8 mouse cellular contexts compared by ENCODE assay signal in genomic region chr10:91167352-91167751, GRCm38 (mm10). TPM values are rescaled to one million over a fixed set of nuclear protein-coding genes. Genes with fewer than 3 reads are reported as not detected.
DNase-seq lines count a peak whose midpoint lies in the region; ATAC-seq and TF ChIP-seq lines count a peak whose summit lies in the region.

No protein-coding gene starts in this region.

- peaks cover 24% of the 10 kb centered on the region for H3K36me3 ChIP-seq in kidney, embryonic 16.5 days (ENCODE audit: insufficient read depth, low read length)
- H3K36me3 ChIP-seq in hindbrain, embryonic 16.5 days (ENCODE audit: control insufficient read depth, insufficient read depth, low read length): peaks cover 12% of the 10 kb centered on the region
- H3K36me3 ChIP-seq in midbrain, embryonic 15.5 days (replicated peaks): peaks cover 10% of the 10 kb centered on the region

- H3K9me3 ChIP-seq in kidney, embryonic 16.5 days (ENCODE audit: low read length): no peaks in the 10 kb centered on the region
- no peaks in the 10 kb centered on the region for H3K9me3 ChIP-seq in hindbrain, embryonic 16.5 days (ENCODE audit: control insufficient read depth, low read length)
- H3K9me3 ChIP-seq in midbrain, embryonic 15.5 days: no peaks in the 10 kb centered on the region

- H3K4me2 ChIP-seq in kidney, embryonic 16.5 days (replicated peaks; ENCODE audit: low read depth, low read length): peak overlapping the region; percentile 68
- H3K4me2 ChIP-seq in hindbrain, embryonic 16.5 days (ENCODE audit: low read length): peak overlapping the region; percentile 32; the same call in 1 of the 2 replicates
- peak overlapping the region; percentile 2; the same call in 1 of the 2 replicates for H3K4me2 ChIP-seq in midbrain, embryonic 15.5 days

- peak overlapping the region; percentile 69 for H3K27ac ChIP-seq in kidney, embryonic 16.5 days (ENCODE audit: low read length)
- no peak overlapping the region; the same call in 1 of the 2 replicates for H3K27ac ChIP-seq in hindbrain, embryonic 16.5 days (ENCODE audit: low read depth, low read length)
- H3K27ac ChIP-seq in midbrain, embryonic 15.5 days: no peak overlapping the region
- H3K27ac ChIP-seq in left cerebral cortex, adult 2 months: no peak overlapping the region

- no peak for TF ChIP-seq CTCF in brain, embryonic 14.5 days (IDR thresholded peaks at IDR 0.05; ENCODE audit: borderline replicate concordance, extremely low read depth, insufficient read depth, insufficient read length)
- TF ChIP-seq CTCF in left cerebral cortex, adult 2 months (IDR thresholded peaks at IDR 0.05): no peak

- H3K9ac ChIP-seq in kidney, embryonic 16.5 days (replicated peaks; ENCODE audit: low read length): peak overlapping the region; percentile 35; the same call in 1 of the 2 replicates
- H3K9ac ChIP-seq in hindbrain, embryonic 16.5 days (ENCODE audit: low read depth, low read length): no peak overlapping the region
- no peak overlapping the region for H3K9ac ChIP-seq in midbrain, embryonic 15.5 days

- TF ChIP-seq POLR2A in brain, embryonic 14.5 days (IDR thresholded peaks at IDR 0.05; ENCODE audit: borderline replicate concordance, extremely low read depth, insufficient read depth, insufficient read length, poor library complexity, severe bottlenecking): no peak

- DNase-seq in kidney, adult 18-20 months: no peak
- DNase-seq in brain, embryonic 14.5 days (ENCODE audit: low read depth): peak; percentile 66
- no peak for DNase-seq in layer of hippocampus, adult 8-10 months (ENCODE audit: low spot score in 2 of 2)
- no peak for DNase-seq in left cerebral cortex, adult 2 months (ENCODE audit: extremely low spot score in 1 of 2, low spot score in 2 of 2)

- H3K27me3 ChIP-seq in kidney, embryonic 16.5 days (ENCODE audit: insufficient read depth, low read length): no peaks in the 10 kb centered on the region
- H3K27me3 ChIP-seq in hindbrain, embryonic 16.5 days (replicated peaks; ENCODE audit: control insufficient read depth, insufficient read depth, low read length): no peaks in the 10 kb centered on the region
- H3K27me3 ChIP-seq in midbrain, embryonic 15.5 days (replicated peaks): no peaks in the 10 kb centered on the region

- 34% methylated on average over 7 of the region's 7 CpGs for WGBS in kidney, embryonic 16.5 days
- 46% methylated on average over 7 of the region's 7 CpGs for whole genome bisulfite sequencing in hindbrain, embryonic 16.5 days
- WGBS in midbrain, embryonic 15.5 days: 57% methylated on average over 7 of the region's 7 CpGs

- intact Hi-C loops in left cerebral cortex, adult 2 months (cut with DNase I): no loop called here

- H3K4me1 ChIP-seq in kidney, embryonic 16.5 days (ENCODE audit: insufficient read depth, low read length): peaks cover 26% of the 10 kb centered on the region
- H3K4me1 ChIP-seq in hindbrain, embryonic 16.5 days (ENCODE audit: control insufficient read depth, insufficient read depth, low read depth, low read length): peaks cover 22% of the 10 kb centered on the region
- H3K4me1 ChIP-seq in midbrain, embryonic 15.5 days: peaks cover 40% of the 10 kb centered on the region

- ATAC-seq in kidney, embryonic 16.5 days (ENCODE audit: low FRiP score, low TSS enrichment): no peak
- ATAC-seq in hindbrain, embryonic 16.5 days: no peak
- ATAC-seq in midbrain, embryonic 15.5 days (replicated peaks): no peak
- ATAC-seq in frontal cortex, adult (ENCODE audit: low TSS enrichment): no peak

- H3K4me3 ChIP-seq in kidney, embryonic 16.5 days (ENCODE audit: low read length): peak overlapping the region; percentile 31
- H3K4me3 ChIP-seq in hindbrain, embryonic 16.5 days (ENCODE audit: low read length): no peak overlapping the region; the same call in 1 of the 2 replicates
- H3K4me3 ChIP-seq in midbrain, embryonic 15.5 days: no peak overlapping the region
- no peak overlapping the region for H3K4me3 ChIP-seq in left cerebral cortex, adult 2 months

RNA-seq across cellular contexts. Expression of gene Tmpo, which starts 13.8 kb away (rescaled TPM):
- 191 and 202 TPM in 2 replicates for polyA plus RNA-seq in kidney, embryonic 16.5 days (2015; fragmentation: Nextera tagmentation; extraction: Ambion mirVana)
- polyA plus RNA-seq in brain, embryonic 14.5 days (2012; rRNA removed): 177 and 225 TPM in 2 replicates
- 68.7 and 83.7 TPM in 2 replicates for polyA plus RNA-seq in hindbrain, embryonic 16.5 days (2015; fragmentation: Nextera tagmentation; extraction: Ambion mirVana)
- 106 and 110 TPM in 2 replicates for polyA plus RNA-seq in midbrain, embryonic 15.5 days (2015; fragmentation: Nextera tagmentation; extraction: Ambion mirVana)
- 10 to 100 TPM; 39.2 to 51.2 (median 41.8) TPM for total RNA-seq in layer of hippocampus, adult 8-10 months (2022)
- total RNA-seq in left cerebral cortex, adult 2 months (2021): 10 to 100 TPM; 40.4 to 40.6 TPM

RNA-seq across cellular contexts. Expression of gene Slc25a3, which starts 43.5 kb away (rescaled TPM):
- polyA plus RNA-seq in kidney, embryonic 16.5 days (2015; fragmentation: Nextera tagmentation; extraction: Ambion mirVana): 673 and 685 TPM in 2 replicates
- 348 and 411 TPM in 2 replicates for polyA plus RNA-seq in brain, embryonic 14.5 days (2012; rRNA removed)
- 635 and 651 TPM in 2 replicates for polyA plus RNA-seq in hindbrain, embryonic 16.5 days (2015; fragmentation: Nextera tagmentation; extraction: Ambion mirVana)
- 542 and 550 TPM in 2 replicates for polyA plus RNA-seq in midbrain, embryonic 15.5 days (2015; fragmentation: Nextera tagmentation; extraction: Ambion mirVana)
- 100 to 1,000 TPM; 490 to 567 (median 535) TPM for total RNA-seq in layer of hippocampus, adult 8-10 months (2022)
- total RNA-seq in left cerebral cortex, adult 2 months (2021): 100 to 1,000 TPM; 501 to 539 TPM

Comparison
In these comparisons a context has a peak if more than half of its experiments do, and no peak if none do; other contexts are left out.
1. H3K4me2 ChIP-seq: peak in every context shown above with its lines; median percentile 68 in kidney, embryonic 16.5 days; 32 in hindbrain, embryonic 16.5 days; 2 in midbrain, embryonic 15.5 days.